Mouse (Mus musculus) heart, embryonic 15.5 days (tissue): Measurements from ENCODE around the gene Ofcc1. TPM values are rescaled to one million over a fixed set of nuclear protein-coding genes. Genes with fewer than 3 reads are reported as not detected.

Experiments used
- ATAC-seq: fragments of 200-750 bp; cut with Nextera tagmentation; replicated peaks from 2 replicates; pipeline ENCODE4 v1.8.0; 2017; ENCODE audit warnings: low read depth, moderate TSS enrichment; ENCODE audit not compliant: insufficient number of reproducible peaks, insufficient read depth, low FRiP score
- H3K27ac ChIP-seq: fragments of 300-500 bp; sonication (generic); 2 replicates; pipeline ENCODE4 v1.5.1; 2015; ENCODE audit warnings: mild to moderate bottlenecking, inconsistent platforms
- H3K27me3 ChIP-seq: fragments of 300-500 bp; sonication (generic); 2 replicates; pipeline ENCODE4 v1.6.1; 2015; ENCODE audit warnings: inconsistent platforms
- H3K36me3 ChIP-seq: fragments of 300-500 bp; sonication (generic); 2 replicates; pipeline ENCODE4 v1.6.1; 2015; ENCODE audit warnings: mild to moderate bottlenecking, inconsistent platforms
- H3K4me1 ChIP-seq: fragments of 300-500 bp; sonication (generic); replicated peaks from 2 replicates; pipeline ENCODE4 v1.6.1; 2015; ENCODE audit warnings: inconsistent platforms
- H3K4me2 ChIP-seq: fragments of 300-500 bp; sonication (generic); 2 replicates; pipeline ENCODE4 v1.6.1; 2015; ENCODE audit warnings: inconsistent platforms, mild to moderate bottlenecking, moderate library complexity
- H3K4me3 ChIP-seq: fragments of 300-500 bp; sonication (generic); 2 replicates; pipeline ENCODE4 v1.5.1; 2015; ENCODE audit warnings: mild to moderate bottlenecking, inconsistent platforms
- H3K9ac ChIP-seq: fragments of 300-500 bp; sonication (generic); 2 replicates; pipeline ENCODE4 v1.6.1; 2015; ENCODE audit warnings: mild to moderate bottlenecking, inconsistent platforms
- H3K9me3 ChIP-seq: fragments of 300-500 bp; sonication (generic); replicated peaks from 2 replicates; pipeline ENCODE4 v1.6.1; 2016; ENCODE audit warnings: inconsistent platforms
- WGBS: fragments of 180-500 bp; shearing (Covaris S2); methylation state at CpG from one replicate; pipeline ENCODE4 v1.1.7; 2015; ENCODE audit warnings: mixed read lengths; 5-methylcytosine and 5-hydroxymethylcytosine counted together
- polyA plus RNA-seq: library from polyadenylated mRNA; unstranded; fragments of >200 nt; fragmentation: Nextera tagmentation; extraction: Ambion mirVana; gene quantifications from 2 replicates; pipeline ENCODE4 v1.2.1, GENCODE M21; 2015

Ofcc1 gene
- polyA plus RNA-seq, 1 experiment from 2014 or later = not detected

DNA sequence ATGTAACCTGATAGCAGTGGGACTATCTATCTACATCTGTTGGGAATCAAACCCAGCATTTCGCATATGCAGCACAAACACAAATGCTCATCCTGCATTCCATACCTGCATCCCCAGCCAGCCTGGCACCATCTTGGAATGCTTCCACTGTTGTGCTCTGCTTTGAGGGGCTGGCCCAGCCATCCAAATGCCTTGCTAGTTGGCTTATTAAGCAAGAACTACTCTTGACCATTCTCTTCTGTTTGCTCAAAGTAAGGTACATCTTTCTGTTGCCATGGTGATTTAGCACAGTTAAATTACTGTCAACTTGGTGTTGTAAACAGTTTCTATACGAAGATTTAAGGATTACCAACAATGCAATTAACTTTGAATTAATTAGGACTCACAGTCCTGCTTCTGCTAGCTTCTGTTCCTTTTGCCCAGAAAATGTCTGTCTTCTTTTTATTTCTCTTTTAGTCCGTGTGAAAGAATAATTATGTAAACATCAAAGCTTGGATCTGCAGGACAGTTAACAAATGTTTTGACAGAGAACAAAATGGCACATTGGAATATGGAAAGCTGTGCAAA is 286.3 kb downstream of the Ofcc1 start:
- WGBS = 68% methylated on average over 3 of the region's 3 CpGs
- no peaks in the 10 kb centered on the region for H3K36me3 ChIP-seq
- H3K9me3 ChIP-seq = no peaks in the 10 kb centered on the region
- H3K4me1 ChIP-seq = no peaks in the 10 kb centered on the region
- H3K9ac ChIP-seq = no peak overlapping the region
- no peak overlapping the region for H3K4me2 ChIP-seq
- H3K27ac ChIP-seq = no peak overlapping the region
- H3K27me3 ChIP-seq = no peaks in the 10 kb centered on the region
- no peak overlapping the region for H3K4me3 ChIP-seq
- ATAC-seq = no peak

DNA sequence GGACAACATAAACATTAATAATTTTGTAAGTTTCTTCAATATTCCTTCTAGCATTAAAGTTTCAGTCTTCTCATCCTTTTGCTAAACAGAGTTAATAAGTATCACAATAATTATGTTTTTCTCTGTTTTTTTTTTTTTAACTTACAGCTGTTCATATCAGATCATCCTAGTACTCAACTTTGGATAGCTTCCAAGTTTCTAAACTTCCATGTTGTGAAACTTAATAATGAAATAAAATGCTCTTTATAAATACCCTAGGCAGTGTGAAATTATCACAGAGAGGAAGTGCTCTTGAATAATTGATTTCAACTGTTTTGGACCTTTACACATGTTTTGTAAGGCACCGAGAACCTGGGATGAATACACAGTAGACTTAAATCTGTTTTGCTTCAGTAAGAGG is 291.2 kb downstream of the Ofcc1 start:
- H3K9me3 ChIP-seq = no peaks in the 10 kb centered on the region
- no peak for ATAC-seq
- no peak overlapping the region for H3K9ac ChIP-seq
- H3K4me3 ChIP-seq = no peak overlapping the region
- H3K4me1 ChIP-seq = no peaks in the 10 kb centered on the region
- H3K27me3 ChIP-seq = no peaks in the 10 kb centered on the region
- H3K36me3 ChIP-seq = no peaks in the 10 kb centered on the region
- H3K27ac ChIP-seq = no peak overlapping the region
- WGBS = 90% methylated on average over 1 of the region's 1 CpGs
- no peak overlapping the region for H3K4me2 ChIP-seq

DNA sequence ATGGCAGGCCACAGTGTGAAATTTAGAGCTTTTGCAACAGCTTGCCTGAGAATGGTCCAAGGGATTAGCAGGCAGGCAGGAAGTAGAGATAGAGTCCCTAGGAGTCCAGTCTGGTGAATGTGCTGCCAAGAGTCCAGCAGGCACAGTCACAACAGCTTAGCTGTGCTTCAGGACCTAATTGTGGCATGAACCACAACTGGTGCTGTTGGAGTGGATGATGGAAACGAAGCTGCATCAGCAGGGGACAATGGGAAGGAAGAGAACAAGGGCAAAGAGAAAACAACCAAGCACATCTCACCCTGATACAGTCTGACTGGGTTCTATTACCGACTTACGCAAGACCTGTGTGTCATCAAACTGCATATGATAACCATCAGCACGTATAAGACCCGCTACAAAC is 300.0 kb downstream of the Ofcc1 start:
- Histone ChIP-seq H3K4me3 (no peak overlapping the region), H3K36me3 (no peaks in the 10 kb centered on the region), H3K27me3 (no peaks in the 10 kb centered on the region), H3K9me3 (no peaks in the 10 kb centered on the region), H3K4me2 (no peak overlapping the region), H3K27ac (no peak overlapping the region), H3K4me1 (no peaks in the 10 kb centered on the region), H3K9ac (no peak overlapping the region)
- no peak for ATAC-seq
- WGBS = 78% methylated on average over 5 of the region's 5 CpGs

DNA sequence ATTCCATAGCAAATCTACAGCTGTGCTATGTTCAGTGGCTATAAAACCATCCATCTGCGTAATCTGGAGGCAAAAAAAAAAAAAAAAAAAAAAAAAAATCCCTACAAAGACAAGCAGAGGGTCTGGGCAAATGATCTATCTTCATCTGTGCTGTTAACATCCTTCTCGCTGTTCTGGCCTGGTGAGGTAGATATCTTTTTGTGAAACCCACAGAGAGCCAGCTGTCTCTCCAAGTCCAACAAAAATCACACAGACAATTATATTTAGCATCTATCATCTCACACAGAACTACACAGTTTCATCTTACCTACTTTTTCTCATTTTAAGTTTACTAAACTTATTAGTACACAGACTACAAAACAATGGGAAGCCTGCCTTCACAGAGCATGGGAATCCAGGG is 323.4 kb downstream of the Ofcc1 start:
- Histone ChIP-seq H3K9me3 (no peaks in the 10 kb centered on the region), H3K4me3 (no peak overlapping the region), H3K27ac (no peak overlapping the region), H3K4me1 (no peaks in the 10 kb centered on the region), H3K27me3 (no peaks in the 10 kb centered on the region), H3K4me2 (no peak overlapping the region), H3K36me3 (no peaks in the 10 kb centered on the region), H3K9ac (no peak overlapping the region)
- ATAC-seq = no peak
- WGBS = 86% methylated on average over 2 of the region's 2 CpGs

DNA sequence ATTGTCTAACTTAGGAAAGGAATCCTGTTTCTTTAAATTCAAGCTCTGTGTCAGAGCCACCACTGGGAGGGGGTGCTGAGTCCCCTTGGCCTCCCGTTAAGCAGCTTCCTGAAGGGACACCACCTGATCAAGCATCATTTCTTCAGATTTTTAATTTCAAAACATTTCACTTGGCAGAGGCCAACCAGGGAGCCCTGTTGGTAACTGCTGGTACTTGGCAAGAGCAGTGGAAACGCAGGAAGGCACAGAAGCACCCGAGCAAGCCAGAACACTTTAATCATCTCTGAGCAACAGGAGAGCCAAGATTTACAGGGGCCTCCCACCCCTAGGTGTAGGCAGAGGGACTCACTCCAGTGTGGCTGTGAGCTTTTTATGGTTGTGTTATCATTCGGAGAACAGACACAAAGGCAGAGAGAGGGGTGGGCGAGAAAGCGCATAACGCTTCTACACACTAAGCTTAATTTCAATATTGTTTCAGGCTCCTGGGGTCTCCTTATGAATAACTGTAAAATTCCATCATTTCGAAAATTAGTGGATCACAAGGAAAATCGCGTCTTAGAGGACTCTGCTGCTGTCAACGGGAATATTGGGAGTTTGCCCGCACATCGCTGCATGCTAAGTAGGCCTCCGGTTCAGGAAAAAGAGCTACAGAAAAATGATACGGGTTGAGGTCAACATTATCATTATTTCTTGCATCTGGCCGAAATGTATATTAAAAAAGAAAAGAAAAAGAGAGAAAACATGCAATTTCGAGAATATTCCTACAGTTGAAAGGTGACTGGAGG is 324.1 kb downstream of the Ofcc1 start:
- ATAC-seq = no peak
- Histone ChIP-seq H3K4me3 (no peak overlapping the region), H3K9me3 (no peaks in the 10 kb centered on the region), H3K36me3 (no peaks in the 10 kb centered on the region), H3K27me3 (no peaks in the 10 kb centered on the region), H3K27ac (no peak overlapping the region), H3K9ac (no peak overlapping the region), H3K4me2 (no peak overlapping the region), H3K4me1 (no peaks in the 10 kb centered on the region)
- WGBS = 78% methylated on average over 17 of the region's 17 CpGs

DNA sequence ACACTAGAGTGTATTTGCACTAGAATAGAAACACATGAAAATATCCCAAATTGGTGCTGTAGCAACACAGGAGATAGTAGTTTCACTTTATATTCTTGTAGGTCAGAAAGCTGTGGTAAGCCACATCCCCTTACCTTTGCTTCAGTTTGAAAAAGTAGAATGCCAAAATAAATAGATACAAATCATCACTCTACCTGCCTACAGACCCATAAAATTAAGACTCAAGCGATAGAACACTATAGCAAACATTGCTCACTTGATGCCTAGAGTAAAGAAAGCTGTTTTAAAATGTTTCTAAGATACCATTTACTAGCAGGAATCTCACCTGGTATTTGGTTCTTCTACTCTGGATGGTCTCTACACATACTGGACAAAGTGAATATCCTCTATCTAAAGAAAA is 331.8 kb downstream of the Ofcc1 start:
- Histone ChIP-seq H3K36me3 (no peaks in the 10 kb centered on the region), H3K4me3 (no peak overlapping the region), H3K27me3 (no peaks in the 10 kb centered on the region), H3K4me1 (no peaks in the 10 kb centered on the region), H3K9me3 (no peaks in the 10 kb centered on the region), H3K27ac (no peak overlapping the region), H3K9ac (no peak overlapping the region), H3K4me2 (no peak overlapping the region)
- ATAC-seq = no peak
- WGBS = 83% methylated on average over 1 of the region's 1 CpGs

DNA sequence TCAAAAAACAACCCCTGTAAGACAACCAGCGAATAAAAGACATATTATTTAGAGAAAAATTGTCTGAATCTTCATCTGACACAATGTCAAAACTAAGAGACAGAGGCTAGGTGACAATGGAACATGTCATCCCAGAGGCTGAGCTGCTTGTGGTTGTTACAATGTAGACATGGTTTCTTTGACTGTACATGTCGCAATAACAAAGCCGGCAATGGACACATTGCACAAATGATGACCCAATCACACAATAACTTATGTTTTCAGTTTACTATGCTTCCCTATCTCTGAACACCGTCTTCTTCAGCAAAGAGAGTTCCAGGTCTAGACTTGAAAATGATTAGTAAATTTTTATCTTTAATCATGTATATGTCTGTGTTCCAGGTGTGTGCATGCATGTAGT is 332.4 kb downstream of the Ofcc1 start:
- no peak overlapping the region for H3K27ac ChIP-seq
- no peaks in the 10 kb centered on the region for H3K9me3 ChIP-seq
- no peaks in the 10 kb centered on the region for H3K4me1 ChIP-seq
- no peaks in the 10 kb centered on the region for H3K27me3 ChIP-seq
- ATAC-seq = no peak
- no peak overlapping the region for H3K4me2 ChIP-seq
- H3K9ac ChIP-seq = no peak overlapping the region
- H3K36me3 ChIP-seq = no peaks in the 10 kb centered on the region
- 82% methylated on average over 4 of the region's 4 CpGs for whole genome bisulfite sequencing
- no peak overlapping the region for H3K4me3 ChIP-seq

DNA sequence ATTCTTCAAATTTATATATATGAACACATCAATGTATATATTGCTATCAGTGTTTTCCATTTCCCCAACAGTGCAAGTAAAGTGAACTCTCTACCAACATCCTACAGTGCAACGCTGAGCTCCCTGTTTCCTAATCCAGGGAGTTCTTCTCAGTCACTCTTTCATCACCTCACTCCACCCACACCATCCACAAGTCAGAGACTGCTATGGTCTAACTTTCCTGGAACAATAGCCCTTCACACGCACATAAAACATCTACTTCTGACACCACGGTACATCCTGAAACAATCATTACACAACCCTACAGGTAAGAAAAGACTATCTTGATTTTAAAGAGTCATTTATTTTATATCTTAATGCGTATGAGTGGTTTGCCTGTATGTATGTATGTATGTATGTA is 335.4 kb downstream of the Ofcc1 start:
- Histone ChIP-seq H3K4me3 (no peak overlapping the region), H3K27me3 (no peaks in the 10 kb centered on the region), H3K4me2 (no peak overlapping the region), H3K9me3 (no peaks in the 10 kb centered on the region), H3K36me3 (no peaks in the 10 kb centered on the region), H3K27ac (no peak overlapping the region), H3K4me1 (no peaks in the 10 kb centered on the region), H3K9ac (no peak overlapping the region)
- no peak for ATAC-seq
- 88% methylated on average over 4 of the region's 4 CpGs for WGBS

DNA sequence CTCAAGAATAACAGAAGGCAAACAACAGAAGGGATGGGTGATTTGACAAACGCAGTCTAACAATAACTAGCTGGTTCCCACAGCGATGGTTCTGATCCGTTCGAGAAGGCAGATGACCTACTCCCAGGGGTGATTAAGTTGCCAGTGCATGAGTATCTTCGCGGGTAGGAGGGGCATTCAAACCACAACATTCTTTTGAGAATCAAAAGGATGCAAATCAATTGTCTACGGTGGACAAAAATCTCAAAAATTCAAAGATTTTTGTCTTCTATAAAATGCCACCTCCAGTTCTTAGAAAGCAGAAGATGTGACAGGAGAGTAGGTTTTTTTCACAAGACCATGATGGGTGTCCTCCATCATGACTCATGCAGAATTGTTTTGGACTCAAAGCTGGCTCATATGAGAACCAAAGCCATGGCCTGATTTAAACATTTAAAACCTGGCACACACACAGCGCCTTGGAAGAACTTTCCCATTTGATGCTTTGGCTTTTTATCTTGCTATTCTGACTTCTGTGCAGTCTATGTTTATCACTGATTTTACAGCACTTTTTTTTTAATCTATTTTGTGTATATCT is 338.0 kb downstream of the Ofcc1 start:
- Histone ChIP-seq H3K27ac (no peak overlapping the region), H3K4me1 (no peaks in the 10 kb centered on the region), H3K4me2 (no peak overlapping the region), H3K9ac (no peak overlapping the region), H3K9me3 (no peaks in the 10 kb centered on the region), H3K27me3 (no peaks in the 10 kb centered on the region), H3K36me3 (no peaks in the 10 kb centered on the region), H3K4me3 (no peak overlapping the region)
- WGBS = 84% methylated on average over 8 of the region's 8 CpGs
- no peak for ATAC-seq

DNA sequence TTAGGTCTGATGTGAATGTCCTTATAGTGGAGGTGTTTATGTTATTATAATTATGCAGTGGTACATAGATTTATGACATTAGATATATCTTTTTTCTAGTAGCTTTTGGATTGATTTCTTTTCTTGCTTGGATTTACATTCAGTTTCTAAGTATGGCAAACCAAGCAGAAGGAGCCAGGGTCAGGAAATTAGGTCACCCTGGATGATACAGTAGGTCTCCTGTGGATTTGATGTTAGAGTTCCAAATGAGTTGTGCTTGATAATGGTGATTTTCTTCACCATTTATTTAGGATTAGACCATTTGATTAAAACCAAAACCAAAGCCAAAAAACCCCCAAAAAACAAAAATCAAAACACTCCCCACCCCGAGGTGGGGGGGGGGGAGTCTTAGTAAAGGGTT is 338.6 kb downstream of the Ofcc1 start:
- Histone ChIP-seq H3K4me3 (no peak overlapping the region), H3K9ac (no peak overlapping the region), H3K4me2 (no peak overlapping the region), H3K36me3 (no peaks in the 10 kb centered on the region), H3K9me3 (no peaks in the 10 kb centered on the region), H3K4me1 (no peaks in the 10 kb centered on the region), H3K27ac (no peak overlapping the region), H3K27me3 (no peaks in the 10 kb centered on the region)
- WGBS = 49% methylated on average over 1 of the region's 1 CpGs
- no peak for ATAC-seq

DNA sequence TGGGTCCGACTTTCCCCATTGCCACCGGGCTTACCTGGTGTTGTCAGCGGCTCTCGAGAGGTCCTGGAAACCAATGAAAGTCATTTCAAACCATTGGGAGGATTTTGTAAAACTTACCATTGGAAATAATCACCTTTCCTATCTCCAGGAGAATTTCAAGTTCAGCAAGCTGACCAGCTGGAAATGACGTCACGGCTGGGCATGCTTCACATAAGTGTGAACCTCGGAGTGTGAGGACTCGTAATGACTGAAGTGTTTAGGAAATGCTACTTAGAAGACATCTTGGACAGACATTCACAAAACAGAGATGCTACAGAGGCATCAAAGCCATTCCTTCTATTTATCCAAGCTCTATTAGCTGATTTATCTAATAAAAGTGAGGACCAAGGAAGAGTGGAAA is 361.0 kb downstream of the Ofcc1 start:
- no peak overlapping the region for H3K9ac ChIP-seq
- 77% methylated on average over 8 of the region's 8 CpGs for WGBS
- ATAC-seq = no peak
- no peak overlapping the region for H3K4me2 ChIP-seq
- H3K27ac ChIP-seq = no peak overlapping the region
- H3K4me3 ChIP-seq = no peak overlapping the region
- H3K9me3 ChIP-seq = no peaks in the 10 kb centered on the region
- no peaks in the 10 kb centered on the region for H3K27me3 ChIP-seq
- H3K36me3 ChIP-seq = no peaks in the 10 kb centered on the region
- no peaks in the 10 kb centered on the region for H3K4me1 ChIP-seq

DNA sequence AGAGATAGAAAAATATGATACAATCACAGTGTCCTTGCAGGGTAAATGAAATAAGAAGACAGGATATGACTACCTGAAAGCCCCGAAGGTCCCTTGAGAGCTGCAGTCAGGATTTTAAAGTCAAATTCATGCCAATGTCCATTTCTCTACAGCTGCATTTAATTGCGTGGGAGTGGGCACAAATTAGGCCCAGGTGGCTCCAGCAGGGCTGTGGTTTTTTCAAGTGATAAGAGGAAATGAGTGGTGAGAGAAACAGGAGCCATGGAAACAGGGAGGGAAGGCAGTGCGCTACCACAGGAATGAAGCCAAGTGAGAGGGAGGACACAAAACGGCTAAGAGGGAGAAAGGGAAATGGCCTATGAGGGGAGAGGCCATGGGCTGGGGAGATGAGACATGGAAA is 363.3 kb downstream of the Ofcc1 start:
- H3K27ac ChIP-seq = no peak overlapping the region
- 64% methylated on average over 4 of the region's 4 CpGs for WGBS

More for the DNA sequence above, 363.3 kb downstream of the Ofcc1 start:
- no peak for ATAC-seq
- H3K36me3 ChIP-seq = no peaks in the 10 kb centered on the region
- H3K9ac ChIP-seq = no peak overlapping the region
- H3K4me2 ChIP-seq = no peak overlapping the region
- H3K27me3 ChIP-seq = no peaks in the 10 kb centered on the region
- H3K4me3 ChIP-seq = no peak overlapping the region
- no peaks in the 10 kb centered on the region for H3K9me3 ChIP-seq
- no peaks in the 10 kb centered on the region for H3K4me1 ChIP-seq
